Mouse (Mus musculus): Measurements from ENCODE around the gene Nr1i3.

The Nr1i3 gene

DNA sequence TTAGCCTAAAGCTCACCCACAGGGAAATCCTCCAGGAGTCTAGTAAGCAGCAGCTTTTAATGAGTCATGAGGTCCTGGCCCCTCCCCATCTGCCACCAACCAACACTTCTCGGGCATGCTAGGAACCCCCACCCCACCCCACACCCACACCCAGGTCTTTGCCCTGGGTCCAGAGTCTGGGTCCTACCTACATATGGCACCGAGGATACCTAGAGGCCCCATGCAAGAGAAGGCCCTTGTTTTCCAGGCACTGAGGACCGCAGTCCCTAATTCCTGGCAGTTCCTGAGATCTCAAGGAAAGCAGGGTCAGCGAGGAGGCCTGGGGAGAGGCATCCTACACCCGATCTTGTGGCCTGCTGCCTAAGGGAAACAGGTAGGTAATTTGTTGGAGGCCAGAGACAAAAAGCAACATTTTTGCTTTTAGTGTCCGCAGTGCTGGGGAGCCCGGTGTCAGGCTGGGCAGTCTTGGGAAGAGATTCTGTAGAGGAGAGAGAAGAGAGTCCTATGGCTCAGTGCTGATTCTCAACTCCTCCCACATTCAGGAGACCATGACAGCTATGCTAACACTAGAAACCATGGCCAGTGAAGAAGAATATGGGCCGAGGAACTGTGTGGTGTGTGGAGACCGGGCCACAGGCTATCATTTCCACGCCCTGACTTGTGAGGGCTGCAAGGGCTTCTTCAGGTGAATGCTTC is at the start of gene Nr1i3:
TSS of gene Nr1i3 (plus strand) at position 170 of the 696 bp plus-strand sequence.
- DNase-seq (ENCODE audit: extremely low spot score) = no peak

DNA sequence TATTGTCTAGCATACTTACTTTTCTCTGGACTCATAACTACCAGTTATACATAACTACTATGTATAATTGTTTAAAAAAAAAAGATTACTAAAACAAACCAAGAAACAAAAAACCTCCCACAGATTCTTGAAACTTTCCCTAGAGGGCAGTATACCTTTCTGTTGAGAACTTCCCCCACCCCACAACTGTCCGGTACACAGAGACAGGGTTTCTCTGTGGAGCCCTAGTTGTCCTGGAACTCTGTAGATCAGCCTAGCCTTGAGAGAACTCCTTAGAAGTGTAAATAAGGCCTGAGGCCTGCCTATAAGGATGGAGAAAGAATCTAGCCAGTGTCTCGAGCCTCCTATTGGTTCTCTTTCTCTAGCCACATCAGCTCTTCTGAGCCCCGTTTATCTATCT is 49.5 kb upstream of the Nr1i3 start:
- no peak for DNase-seq (ENCODE audit: extremely low spot score)

DNA sequence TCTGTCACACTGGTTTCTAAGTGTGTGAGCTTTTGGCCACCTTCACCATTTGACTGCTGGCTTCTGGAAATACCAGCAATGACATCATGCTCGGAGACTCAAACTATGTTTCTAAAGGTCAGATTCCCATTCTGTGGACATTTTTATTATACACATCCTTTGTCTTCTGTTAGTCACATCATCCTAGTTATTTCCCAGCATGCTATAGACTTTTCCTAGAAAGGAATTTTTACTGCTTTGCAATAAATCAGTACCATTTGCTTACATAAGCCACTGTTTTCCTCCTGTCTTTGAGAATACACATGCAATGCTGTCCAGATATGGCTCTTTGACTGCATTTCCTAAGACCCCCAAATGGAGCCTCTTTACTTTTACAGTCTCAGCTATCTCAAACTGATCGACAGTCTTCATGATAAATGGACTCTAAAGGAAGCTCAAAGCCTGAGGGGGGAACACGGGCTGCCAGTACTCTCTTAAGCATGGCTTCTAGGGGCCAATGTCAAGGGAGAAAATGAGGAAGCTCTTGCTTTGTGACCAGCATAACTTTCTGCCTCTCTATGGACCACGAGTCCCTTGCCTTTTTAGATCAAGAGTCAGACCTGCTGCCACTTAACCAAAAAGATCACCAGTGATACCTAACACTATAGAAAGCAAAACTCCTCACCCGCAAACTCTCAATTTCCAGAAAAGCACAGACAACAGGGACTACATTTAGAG is 48.0 kb upstream of the Nr1i3 start:
- no peak for DNase-seq (ENCODE audit: extremely low spot score)

DNA sequence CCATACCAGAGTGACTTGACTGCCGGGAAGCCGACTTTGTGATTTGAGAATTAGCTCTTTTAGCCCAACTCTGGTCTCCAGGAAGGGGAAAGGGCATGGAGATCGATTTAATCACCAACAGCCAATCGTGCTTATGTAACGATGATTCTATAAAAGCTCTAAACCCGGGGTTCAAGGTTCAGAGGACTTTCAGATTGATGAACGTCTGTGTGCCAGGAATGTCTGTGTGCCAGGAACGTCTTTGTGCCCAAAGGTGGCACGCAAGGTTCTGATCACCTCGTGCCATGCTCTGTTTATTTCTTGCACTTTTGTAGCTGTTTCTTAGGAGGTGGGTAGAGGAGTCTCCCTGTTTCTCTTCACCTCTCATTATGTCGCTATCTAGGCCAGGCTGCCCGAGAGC is 44.9 kb upstream of the Nr1i3 start:
- no peak for DNase-seq (ENCODE audit: extremely low spot score)

DNA sequence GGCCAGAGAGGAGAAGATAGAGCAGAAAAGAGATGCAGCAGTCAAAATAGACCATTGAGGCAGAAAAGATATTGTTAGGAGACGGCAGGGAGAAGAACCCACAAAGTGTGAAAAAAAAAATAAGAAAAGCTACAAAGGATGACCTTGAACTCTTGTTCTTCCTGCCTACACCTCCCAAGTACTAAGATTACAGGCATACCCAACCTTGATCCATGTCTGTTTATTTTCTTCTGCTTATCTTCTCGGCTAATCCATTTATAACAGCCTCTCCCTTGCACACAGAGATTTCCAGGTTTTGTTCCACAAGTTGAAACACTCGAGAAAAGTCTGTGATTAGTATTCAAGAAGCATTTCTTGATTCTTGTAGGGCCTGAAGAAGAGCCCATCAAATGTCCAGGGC is 43.9 kb upstream of the Nr1i3 start:
- DNase-seq (ENCODE audit: extremely low spot score) = no peak

DNA sequence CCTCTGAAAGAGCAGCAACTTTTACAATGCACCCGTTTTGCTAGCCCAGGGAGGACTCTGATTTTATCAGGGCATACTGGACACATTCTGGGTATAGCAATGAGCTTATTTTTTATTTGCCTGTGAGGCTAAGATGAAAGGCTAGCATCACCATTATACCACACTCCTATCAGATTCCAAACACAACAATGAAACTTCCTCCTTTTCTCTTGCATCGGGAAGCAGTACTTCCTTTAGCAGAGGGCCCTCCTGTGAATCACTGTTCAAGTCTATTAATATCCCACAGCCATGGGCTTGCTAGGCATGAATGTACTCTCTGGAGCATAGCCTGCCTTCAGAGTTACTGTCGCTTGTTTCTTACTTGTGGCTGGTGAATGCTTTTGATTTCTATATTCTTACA is 42.6 kb upstream of the Nr1i3 start:
- DNase-seq (ENCODE audit: extremely low spot score) = no peak

DNA sequence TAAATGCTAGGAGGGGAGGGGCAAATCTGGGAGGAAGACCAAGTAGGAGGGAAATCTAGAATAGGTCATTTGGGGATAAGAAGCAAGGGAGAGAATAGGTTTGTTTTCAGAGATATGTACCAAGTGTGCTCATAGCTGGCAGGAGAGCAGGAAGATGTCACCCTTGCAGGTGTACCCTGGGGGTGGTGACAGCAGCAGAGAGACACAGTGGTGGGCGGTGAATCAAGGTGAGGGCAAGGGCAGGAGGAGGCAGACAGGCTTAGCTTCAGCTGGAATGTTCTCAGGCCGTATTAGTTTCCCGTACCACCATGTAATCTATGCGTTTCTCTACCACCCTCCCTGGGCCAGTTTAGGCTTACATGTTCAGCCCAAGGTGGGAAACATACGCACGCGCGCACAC is 41.0 kb upstream of the Nr1i3 start:
- DNase-seq (ENCODE audit: extremely low spot score) = no peak

DNA sequence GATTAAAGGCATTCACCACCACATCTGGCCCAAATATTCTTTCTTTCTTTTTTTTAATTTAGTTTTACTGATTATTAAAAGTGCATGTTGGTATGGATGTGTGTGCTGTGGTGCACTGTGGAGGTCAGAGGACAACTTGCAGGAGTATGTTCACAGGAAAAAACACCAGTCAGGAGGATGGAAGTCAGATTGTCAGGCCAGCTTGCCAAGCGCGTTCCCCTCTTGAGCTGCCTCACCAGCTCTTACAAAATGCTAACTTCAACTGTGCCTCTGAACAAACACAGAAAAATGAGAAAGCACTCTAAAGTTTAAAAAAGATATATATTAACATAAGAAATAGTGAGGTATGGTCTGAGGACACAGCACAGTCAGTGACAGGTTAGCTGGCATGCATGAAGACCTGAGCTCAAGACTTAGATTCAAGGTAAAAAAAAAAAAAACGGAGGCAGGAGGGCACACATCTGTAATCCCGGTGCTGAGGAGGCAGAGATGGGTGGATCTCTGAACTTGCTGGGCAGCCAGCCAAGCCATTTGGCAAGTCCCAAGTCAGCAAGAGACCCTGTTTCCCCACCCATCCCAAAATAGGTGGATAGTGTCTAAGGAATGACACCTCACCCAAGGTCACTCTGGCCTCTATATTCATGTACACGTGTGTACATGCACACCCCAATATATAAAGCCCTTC is 34.1 kb upstream of the Nr1i3 start:
- no peak for DNase-seq (ENCODE audit: extremely low spot score)

DNA sequence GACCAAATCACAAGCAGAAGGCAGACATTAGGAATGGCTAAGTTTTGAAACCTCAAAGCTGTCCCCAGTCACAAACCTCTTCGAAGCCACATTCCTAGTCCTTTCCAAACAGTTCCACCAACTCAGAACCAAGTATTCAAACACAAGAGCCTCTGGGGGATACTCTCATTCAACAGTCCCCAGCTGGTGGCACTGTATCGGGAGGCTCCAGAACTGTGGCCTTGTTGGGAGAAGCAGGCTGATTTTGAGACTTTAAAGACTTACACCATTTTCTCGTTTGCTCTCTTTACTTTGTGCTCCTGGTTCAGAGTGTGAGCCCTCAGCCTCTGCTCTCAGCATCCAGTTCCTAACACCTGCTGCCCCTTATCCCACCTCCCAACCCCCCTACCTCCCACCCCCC is 30.7 kb upstream of the Nr1i3 start:
- no peak for DNase-seq (ENCODE audit: extremely low spot score)

DNA sequence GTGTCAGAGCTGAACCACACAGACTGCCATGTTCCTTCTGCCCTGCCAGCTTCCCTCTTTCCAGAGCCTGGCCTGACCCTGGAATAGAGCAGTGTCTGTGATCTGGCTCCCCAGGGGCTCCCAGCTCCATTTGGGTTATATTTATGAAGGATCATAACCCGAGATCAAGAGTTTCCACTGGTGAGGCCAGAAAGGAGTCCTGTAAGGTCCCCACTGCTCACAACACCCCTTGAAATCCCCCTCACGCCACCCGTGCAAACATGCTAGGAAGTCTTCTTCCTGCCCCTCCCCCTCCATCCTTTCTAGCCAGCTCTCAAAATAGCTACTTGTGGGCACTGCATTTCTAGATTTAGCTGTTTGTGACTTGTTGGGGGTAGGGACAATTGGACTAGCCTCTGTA is 30.1 kb upstream of the Nr1i3 start:
- no peak for DNase-seq (ENCODE audit: extremely low spot score)

DNA sequence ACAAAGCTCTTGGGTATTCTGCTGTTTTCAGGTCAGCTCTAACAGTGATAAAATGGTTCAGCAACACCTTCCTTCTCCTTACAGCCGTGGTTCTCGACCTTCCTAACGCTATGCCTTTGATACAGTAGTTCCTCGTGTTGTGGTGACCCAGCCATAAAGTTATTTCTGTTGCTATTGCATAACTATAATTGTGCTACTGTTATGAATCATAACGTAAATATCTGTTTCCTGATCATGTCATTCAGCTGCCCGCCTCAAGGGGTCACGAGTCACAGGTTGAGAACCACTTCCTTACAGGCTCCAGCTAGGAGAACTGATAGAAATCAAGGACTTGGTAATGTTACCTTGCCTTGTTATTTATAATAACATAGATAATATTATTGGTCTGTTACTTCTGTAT is 29.5 kb upstream of the Nr1i3 start:
- no peak for DNase-seq (ENCODE audit: extremely low spot score)

DNA sequence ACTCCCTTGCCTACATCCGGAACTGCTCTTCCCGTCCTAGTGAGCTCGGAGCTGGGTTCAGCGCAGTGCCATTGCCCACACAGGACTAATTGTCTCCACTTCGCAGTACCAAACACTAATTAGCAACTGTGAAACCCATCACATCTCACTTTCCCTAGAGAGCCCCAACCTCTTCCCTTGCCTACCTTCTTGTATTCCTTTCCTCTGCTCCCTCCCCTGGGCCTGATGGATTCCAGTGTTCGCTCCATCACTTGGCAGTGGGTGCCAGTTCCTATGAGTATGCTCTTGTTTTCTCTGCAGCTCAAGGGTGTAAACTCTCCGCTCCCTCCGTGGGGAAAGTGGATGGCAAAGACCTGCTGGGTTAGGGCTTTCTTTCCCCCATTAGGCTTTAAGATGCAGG is 28.1 kb upstream of the Nr1i3 start:
- DNase-seq (ENCODE audit: extremely low spot score) = no peak

DNA sequence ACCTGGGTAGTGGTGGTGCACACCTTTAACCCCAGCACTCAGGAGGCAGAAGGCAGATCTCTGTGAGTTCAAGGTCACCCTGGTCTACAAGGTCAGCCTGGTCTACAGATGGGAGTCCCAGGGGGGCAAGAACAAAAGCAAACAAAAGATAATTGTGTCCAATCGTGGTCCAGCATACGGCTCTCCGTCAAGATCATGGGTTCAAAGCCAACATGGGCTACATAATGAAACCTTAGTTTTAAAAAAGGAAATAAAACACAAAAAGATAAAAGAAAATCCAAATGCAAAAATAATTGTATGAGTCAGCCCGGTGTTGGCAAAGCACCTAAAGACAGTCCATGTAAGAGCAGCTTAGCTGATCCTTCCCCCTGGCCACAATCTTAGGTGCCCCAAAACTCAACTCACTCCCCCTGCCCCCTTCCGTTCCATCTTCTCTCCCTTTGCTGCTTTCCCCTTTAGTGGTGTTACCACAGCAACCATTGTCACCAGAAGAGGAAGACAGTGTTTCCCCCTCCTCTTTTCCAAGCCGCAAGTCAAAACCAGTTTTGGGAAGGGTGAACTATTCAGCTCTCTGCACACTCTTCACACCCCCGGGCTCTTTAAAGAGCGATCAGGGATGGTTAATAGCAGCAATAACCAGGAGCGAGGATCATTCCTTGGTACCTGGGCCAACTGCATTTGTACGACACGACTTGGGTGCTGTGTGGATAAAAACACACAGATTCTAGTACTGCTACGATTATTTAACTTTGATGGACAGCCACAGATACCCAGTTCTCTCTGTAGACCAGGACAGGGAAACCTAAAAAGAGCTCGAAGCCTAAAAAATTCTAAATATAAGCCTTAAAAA is 25.7 kb upstream of the Nr1i3 start:
- DNase-seq (ENCODE audit: extremely low spot score) = peak; percentile 48

DNA sequence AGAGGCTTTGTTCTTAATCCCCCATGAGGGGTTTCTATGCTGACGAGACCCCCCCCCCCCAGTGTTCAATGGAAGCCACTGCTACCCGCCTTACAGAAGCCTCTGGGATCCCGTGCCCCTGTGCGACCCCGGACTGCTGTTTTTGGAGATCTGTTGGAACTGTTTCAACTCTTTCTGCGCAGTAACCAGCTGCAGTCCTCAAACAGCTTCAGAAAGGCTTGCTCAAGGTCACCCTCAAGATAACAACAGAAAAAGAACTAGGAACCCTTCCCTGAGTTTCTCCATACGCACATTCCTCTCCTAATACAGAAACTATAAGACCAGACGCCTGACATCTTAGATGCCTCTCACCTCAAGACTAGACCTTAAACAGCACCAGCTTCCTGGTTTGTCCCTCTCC is 24.7 kb upstream of the Nr1i3 start:
- peak; percentile 36 for DNase-seq (ENCODE audit: extremely low spot score)

DNA sequence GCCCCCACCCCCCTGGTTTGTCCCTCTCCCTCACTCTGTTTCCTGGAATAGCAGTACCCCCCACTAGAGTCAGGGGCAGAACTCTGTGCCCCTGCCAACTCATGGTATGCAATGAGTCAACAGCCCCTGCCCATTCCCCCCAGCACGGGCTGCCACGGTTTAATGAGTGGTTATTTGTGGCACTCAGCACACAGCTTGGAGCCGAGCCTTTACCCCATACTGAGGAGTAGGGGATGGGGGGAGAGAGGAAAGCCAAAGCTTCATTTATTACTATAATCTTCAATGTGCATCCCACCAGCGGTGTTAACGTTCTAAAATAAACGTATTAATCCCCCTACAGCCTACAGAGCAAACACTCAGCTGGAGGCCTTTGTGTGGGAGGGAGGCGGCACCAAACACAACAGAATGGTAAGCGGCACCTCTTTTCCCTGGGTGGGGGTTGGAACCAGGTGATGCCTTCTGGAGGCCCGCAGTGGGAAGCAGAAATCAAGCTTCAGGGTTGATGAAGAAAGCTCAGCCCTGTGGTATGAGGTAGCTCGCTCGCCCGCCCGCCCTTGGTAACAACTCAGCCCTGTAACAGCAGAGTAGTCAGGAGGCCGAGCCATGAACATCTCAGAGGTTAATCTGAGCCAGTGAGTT is 24.2 kb upstream of the Nr1i3 start:
- DNase-seq (ENCODE audit: extremely low spot score) = no peak

DNA sequence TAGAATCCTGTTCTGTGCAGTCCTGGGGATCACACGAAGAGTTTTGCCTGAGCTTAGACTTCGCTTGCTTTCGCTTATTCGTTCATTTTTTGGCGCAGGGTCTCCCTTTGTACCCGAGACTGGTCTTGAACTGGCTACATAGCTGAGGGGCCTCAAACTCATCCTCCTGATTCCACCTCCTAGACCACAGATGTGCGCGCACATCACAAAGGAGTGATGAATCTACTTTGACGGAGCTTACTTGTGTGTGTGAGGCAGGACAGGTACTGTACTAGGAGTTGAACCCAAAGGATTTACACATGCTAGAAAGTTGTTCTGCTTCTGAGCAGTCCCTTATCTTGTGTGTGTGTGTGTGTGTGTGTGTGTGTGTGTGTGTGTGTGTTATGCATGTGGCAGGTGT is 22.9 kb upstream of the Nr1i3 start:
- no peak for DNase-seq (ENCODE audit: extremely low spot score)

DNA sequence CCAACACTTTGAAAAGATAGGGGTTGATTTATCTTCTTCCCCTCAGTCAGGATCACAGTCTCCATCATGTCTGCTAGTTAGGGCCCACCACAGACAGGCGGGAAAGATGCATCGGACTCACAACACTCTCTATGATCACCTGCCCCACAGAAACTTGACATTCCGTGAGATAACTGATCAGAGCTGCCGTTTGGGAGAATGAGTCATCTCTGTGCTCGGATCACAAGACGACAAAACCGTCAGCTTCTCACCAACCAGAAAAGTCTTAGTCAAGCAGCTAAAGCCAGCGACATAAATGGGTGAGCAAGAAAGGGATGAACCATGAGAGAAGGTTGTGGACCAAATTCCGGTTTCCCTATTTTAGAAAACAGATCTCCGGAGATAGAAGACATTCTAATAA is 21.5 kb upstream of the Nr1i3 start:
- DNase-seq (ENCODE audit: extremely low spot score) = no peak

DNA sequence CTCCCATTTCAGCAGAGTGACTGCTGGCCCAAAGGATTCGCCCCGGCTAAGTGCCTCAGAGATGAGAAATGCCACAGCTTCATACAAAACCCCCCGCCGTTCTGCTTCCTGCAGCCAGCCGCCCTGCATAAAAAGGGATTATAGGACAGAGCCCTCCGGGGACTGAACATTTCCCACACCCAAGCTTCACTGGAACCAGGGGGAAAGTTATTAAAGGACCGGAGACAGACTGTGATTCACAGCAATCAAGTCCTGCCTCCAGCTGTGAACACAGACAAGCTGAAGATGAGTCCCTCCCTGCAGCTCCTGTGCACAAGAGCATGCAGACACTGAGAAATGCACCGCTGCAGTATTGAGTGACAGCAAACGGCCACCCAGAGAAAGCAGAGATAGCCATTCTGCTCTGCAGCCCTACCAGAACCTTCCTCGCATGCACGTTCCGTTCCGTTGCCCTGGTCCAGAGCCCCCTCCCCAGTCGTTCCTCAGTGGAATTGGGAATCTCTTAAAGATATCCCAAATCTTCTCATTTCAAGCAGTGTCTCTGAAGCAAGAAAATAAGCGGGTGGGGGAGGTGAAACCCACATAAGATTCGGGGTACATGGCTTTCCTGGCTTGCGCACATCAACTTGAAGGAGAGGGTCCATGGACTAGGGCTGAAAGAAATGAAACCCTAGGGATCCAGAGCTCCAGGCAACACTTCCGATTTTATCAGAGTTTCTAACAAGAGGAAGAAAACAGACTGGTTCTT is 20.5 kb upstream of the Nr1i3 start:
- DNase-seq (ENCODE audit: extremely low spot score) = peak; percentile 34

DNA sequence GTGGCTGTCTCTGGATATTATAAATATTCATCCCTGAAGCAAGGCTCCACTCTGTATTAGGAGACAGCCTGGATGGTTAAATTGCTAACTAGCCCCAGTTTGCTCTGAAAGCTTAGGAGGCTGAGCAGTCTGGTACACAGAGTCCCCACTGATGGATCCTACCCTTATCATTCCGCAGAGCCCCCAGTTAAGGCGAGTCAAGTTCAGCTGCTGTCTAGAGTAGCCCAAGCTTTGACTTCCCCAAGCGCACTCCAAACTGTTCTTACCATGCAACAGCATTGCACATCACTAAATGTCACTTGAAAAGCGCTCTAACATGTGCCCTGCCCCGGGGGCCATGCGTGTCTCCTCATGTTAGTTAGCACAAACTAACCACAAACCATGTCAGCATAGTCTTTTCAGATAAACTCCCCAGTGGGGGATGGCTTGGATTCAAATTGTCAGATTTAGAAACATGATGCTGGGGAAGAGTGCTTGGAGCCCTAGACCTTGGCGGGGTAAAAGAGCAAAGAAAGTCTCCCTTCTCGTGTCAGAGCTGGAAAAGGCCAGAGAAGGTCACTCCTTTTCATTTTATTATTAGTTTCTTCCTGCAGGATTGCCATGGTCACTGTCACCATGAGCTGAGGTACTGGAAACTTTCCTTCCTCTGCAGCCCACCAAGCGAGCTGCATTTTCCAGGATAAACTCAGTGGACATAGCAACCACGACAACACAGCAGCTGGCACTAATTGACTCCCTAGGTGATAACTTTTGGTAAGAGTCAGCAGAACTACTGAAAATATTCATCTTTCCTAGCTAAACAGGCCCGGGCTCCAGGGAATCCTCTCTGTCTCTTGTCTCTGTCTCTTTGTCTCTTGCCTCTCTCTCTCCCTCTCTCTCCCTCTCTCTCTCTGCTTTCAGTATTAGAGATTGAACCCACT is 19.6 kb upstream of the Nr1i3 start:
- no peak for DNase-seq (ENCODE audit: extremely low spot score)

Data from embryo, embryonic 9.5 days (tissue).